Mouse (Mus musculus) neural tube, postnatal 0 days (tissue): ENCODE results near the gene Sema3b. TPM values are rescaled to one million over a fixed set of nuclear protein-coding genes. Genes with fewer than 3 reads are reported as not detected.

Experiments
- polyA plus RNA-seq: library from polyadenylated mRNA; unstranded; fragments of >200 nt; fragmentation: Nextera tagmentation; extraction: Ambion mirVana; gene quantifications from 2 replicates; pipeline ENCODE4 v1.2.1, GENCODE M21; 2015

The Sema3b gene
- polyA plus RNA-seq: 8.4 and 9.7 TPM in 2 replicates

DNA sequence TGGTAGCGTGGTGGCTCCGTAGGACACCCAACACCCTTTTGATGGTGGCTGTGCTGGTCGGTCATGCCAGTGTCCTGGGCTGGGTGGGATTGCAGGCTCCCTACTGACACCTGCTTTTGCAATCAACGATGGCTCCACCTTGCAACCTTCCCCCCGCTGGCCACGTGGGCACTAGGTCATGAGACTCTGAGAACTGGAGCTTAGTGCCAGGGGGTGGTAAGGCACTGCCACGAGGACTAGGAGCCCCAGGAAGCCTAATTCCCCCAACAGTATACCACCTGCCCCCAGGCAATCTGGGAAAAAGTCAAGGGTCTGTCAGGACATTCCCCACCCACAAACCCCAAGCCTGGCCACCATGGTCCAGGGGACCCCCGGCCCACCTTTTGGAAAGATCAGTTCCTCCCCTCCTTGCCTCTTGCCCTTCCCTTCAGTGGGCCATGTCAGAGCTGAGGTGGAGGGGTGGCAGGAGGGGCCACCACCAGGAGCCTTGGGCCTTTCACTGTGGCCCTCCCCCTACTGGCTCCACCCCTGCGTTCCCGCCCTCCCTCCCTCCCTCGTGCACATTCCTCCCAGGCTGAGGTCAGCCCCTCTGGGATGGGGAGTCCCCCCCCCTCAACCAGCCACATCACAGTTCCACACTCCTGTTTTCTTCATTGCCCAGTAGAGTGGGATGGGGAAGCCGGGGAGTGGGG is at the start of gene Sema3b:
TSS of gene Sema3b (minus strand) at position 489 of the 692 bp plus-strand sequence.

DNA sequence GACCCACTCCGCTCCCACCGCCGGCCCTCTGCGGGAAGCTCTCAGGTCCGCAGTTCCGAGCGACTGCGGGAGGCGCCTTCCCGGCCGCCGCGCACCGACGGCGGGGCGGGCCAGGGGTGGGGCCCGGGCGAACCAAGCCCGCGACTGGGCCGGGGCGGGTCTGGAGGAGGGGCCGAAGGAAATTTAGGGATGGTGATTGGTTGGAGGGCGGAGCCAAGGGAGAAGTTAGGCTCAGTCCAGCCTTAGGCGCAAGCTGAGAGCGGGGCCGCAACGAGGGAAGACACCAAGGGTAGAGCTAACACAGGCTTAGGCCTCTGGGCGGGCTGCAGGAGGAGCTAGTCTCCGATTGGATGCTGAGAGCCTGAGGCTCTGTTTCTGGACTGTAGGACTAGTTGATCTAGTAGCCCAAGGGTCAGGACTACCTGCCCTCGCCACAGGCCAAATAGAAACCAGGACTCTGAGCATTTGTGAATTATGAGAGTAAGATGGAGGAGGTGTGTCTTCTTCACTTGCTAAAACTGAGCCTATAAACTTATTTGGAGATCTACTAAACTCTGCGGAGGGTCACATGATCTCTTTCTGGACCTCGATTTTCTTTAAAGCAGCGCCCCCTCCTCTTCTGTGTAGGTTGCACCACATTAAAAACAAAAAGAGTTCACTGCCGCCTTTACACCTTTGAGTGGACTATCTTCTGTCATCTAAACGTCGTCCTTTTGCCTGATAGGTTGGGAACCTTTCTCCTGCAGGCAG is 26.4 kb upstream of the Sema3b start, which contains the start of gene Gnai2:
TSS of gene Gnai2 (minus strand) at position 89 of the 750 bp plus-strand sequence.

DNA sequence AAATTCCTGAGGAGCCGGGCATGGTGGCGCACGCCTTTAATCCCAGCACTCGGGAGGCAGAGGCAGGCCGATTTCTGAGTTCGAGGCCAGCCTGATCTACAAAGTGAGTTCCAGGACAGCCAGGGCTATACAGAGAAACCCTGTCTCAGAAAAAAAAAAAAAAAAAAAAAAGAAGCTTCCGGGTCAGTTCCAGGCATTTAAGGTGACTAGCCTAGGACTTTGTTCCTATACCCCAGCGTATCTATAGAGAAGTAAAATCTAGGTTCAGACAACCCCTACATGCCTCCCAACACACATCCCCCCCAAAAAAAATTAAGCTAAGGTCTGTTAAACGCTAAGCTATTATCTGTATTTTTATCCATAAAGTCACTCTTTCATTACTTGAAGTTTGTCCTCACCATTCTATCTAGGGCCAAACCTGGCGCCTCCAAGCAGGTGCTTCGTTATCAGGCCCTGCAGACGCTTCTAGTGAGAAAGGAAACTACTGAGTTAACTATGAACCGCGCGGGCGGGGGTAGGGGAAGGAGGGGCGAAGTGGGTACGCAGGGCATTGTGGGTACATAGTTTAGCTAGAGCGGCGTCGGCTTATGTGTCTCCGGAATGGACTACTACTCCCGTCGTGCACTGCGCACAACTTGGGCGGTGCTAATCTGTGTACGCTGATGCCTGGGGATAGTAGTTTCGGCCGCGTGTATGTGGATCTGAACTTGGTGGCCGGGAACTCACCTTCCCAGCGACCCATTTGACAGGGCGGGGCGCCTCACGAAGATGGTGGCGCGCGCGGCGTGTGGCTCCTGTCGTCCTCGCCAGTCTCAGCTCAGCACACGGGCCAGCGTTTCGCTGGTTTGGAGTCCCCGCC is 21.8 kb downstream of the Sema3b start, which contains the start of gene Ifrd2:
TSS of gene Ifrd2 (plus strand) at position 669 of the 859 bp plus-strand sequence.

DNA sequence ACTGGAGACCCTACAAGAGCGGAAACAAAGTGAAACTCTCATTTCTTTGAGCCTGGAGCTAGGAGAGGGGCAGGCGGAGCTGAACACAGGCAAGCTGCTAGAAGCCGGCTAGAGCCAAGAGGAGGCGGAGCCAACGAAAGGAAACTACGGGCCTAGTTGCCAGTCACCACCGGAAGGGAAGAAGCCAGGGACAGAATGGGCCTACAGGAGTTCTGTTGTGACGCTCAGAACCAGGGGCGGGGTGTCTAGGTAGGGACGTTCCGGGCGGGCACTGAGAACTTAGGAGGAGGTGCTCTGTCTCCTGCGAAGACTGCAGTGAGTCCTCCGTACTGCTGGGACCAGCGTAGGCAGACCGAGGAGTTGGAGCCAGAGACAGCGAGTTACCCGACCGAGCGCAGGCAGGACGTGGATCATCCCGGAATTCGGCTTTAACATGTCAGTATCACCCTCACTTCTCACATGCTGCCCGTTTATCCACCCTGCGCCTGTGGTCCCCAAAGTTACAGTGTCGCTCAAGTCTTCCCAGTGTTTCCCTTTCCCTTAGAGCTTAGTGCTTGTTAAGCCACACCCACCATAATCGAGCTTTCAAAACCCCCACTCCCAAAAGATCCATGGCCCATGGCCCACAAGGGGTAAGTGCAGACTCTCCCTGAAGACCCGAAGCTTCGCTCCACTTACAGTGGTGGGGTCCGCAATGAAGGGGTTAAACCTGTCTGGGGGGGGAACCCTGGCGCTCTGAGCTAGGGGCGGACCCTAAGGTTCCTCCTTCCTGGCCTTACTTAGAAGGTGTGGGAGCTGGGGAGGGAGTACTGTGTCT is 28.3 kb downstream of the Sema3b start, which contains the start of gene Hyal3:
TSS of gene Hyal3 (plus strand) at position 318 of the 817 bp plus-strand sequence.

DNA sequence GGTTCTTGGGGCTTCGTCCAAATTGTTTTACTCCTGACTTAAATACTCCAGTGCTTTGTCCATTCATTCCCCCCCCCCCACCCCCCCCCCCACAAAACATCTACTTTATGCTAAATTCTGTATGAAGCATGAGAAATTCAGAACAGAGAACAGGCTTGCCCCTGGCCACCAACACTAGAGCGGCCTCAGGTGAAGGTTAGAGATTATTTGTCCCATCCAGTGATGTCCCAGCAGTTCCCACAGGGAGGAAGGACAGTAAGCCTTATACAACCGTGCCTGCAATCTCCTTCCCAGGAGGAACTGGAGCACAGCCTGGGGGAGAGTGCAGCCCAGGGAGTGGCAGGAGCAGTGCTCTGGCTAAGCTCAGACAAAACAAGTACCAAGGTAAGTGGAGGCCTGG is 30.4 kb downstream of the Sema3b start, which contains the start of gene Naa80:
TSS of gene Naa80 (plus strand) at position 301 of the 400 bp plus-strand sequence.

DNA sequence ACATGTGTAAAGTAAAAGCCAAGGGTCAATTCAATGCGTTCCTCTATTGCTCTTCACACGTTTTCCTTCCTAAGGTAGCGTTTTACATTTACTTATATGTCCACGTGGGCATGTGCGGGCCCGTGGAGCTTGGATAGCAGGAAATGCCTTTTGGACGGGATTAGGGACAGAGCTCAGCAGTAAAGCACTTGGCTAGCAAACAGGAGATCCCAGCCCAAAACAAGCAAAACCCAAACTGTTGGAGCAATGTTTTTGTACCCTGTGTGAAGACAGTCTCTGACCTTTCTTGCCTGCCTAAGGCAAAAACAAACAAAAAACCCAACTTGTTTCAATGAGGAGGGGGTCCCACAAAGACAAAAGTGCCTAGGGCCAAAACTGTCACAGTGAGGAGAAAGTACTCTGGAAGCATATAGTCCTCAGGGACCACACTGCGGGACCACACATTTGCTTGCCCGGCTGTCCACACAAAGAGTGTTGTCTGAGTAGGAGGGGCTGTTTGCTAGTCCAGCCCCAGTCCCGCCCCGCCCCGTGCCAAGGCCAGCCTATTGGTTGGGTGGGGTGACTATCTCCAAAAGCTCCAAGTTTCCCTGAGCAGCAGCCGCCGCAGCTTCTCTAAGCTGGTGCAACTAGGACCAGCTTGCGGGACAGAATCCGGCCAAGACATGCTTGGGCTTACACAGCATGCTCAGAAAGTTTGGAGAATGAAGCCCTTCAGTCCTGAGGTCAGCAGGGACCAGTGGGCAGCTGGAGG is 32.5 kb downstream of the Sema3b start, which contains the start of gene Hyal1:
TSS of gene Hyal1 (plus strand) at position 571 of the 751 bp plus-strand sequence.

DNA sequence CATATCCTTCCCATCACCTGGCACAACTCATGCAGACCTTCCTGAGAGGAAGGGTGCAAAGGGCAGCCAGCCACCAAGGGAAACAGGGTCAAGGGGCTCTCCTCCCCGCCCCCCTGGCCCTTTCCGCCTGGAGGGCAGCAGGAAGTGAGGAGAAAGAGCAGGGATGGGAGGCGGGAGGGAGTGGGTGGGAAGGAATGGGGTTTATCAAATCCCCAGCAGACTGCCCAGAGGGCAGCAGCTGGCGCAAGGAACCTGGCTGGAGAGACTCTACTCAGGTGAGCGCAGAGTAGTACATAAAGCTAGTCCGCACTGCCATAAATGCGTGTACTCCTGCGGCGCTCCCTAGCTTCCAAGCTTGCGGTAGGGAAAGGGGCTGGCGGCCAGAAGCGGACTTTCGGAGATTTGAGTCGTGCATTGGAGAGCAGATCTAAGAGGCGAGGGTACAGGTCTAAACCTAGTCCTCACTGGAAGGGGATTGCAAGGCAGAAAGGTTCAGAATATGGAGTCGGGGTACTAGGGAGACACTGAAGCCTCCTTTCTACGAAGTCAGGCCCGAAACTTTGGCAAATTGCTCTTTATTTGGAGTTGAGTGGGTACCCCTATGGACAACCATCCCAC is 41.2 kb downstream of the Sema3b start, which contains the start of gene Hyal2:
TSS of gene Hyal2 (plus strand) at position 244 of the 618 bp plus-strand sequence.

DNA sequence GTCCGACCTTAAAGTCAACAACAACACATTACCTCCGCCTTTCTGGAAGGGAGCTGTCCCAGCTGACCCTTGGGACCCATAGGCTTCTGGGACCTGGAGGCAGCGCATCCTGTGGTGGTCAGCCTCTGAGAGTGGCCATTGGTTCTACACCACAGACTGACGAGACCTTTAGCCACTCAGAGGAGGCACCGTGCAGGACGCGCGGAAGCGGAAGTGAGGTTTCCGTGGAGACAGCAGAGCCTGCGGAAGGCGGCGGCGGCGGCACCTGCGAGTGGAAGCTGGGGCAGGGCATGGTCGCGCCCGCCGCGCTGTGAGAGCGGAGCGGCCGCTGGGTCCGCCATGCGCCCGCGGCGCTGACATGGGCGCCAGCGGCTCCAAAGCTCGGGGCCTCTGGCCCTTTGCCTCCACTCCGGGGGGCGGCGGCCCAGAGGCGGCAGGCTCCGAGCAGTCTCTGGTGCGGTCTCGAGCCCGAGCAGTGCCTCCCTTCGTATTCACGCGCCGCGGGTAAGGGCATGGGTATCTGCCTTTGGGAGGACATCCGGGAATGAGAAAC is 45.9 kb downstream of the Sema3b start, which contains the start of gene Tusc2:
TSS of gene Tusc2 (plus strand) at position 227 of the 553 bp plus-strand sequence.

DNA sequence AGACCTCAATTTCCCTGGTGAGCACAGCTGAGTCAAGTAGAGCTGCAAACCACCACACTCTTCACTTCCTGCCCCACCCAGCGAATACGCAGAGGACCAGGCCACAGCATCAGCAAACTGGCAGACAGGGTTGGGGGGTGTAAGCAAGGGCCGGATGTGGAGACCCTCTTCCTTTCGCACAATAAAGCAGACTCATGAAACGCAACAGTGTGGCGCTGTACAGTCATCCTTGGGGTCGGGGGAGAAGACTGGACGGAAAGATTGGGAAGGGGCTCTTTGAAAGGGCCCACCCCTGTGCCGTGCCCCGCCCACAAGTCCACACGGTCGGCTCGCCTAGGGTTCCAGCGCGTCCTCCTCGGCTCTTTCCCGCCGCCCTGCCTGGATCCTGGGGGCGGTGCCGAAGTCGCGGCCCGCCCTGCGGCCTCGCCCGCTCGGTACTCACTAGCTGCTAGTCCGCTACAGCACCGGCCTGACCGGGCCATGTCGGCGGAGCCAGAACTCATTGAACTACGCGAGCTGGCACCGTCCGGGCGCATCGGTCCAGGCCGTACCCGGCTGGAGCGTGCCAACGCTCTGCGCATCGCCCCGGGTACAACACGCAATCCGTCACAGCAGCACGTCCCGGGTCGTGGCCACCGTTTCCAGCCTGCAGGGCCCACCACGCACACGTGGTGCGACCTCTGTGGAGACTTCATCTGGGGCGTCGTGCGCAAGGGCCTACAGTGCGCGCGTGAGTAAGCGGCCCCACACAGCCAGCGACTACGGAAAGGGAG is 57.7 kb downstream of the Sema3b start, which contains the start of gene Rassf1:
TSS of gene Rassf1 (plus strand) at position 439 of the 773 bp plus-strand sequence.

Other genes with a start within 250 kb of the Sema3b start
- 8.8 and 11.5 TPM in 2 replicates for gene Cacna2d2, start 209.6 kb downstream of the Sema3b start, polyA plus RNA-seq
- gene Tmem115, start 75.3 kb downstream of the Sema3b start, polyA plus RNA-seq: 48.4 and 50.3 TPM in 2 replicates
- 64.1 and 65.4 TPM in 2 replicates for gene Cyb561d2, start 67.0 kb downstream of the Sema3b start, polyA plus RNA-seq
- 57.7 and 63.8 TPM in 2 replicates for gene Nprl2, start 67.0 kb downstream of the Sema3b start, polyA plus RNA-seq
- 2.3 and 2.8 TPM in 2 replicates for gene Zmynd10, start 61.9 kb downstream of the Sema3b start, polyA plus RNA-seq
- gene Rassf1, start 57.7 kb downstream of the Sema3b start, polyA plus RNA-seq: 33.1 and 41.1 TPM in 2 replicates
- gene Tusc2, start 46.0 kb downstream of the Sema3b start, polyA plus RNA-seq: 121 and 123 TPM in 2 replicates
- 40.8 and 41.1 TPM in 2 replicates for gene Hyal2, start 41.3 kb downstream of the Sema3b start, polyA plus RNA-seq
- gene Hyal1, start 32.3 kb downstream of the Sema3b start, polyA plus RNA-seq: 5.3 and 5.8 TPM in 2 replicates
- 19.3 and 21.4 TPM in 2 replicates for gene Naa80, start 30.3 kb downstream of the Sema3b start, polyA plus RNA-seq
- 1.8 and 2.2 TPM in 2 replicates for gene Hyal3, start 28.4 kb downstream of the Sema3b start, polyA plus RNA-seq
- 10.7 and 15.2 TPM in 2 replicates for gene Ifrd2, start 21.6 kb downstream of the Sema3b start, polyA plus RNA-seq
- 303 and 324 TPM in 2 replicates for gene Gnai2, start 26.1 kb upstream of the Sema3b start, polyA plus RNA-seq
- 54.2 and 66.6 TPM in 2 replicates for gene Slc38a3, start 60.3 kb upstream of the Sema3b start, polyA plus RNA-seq
- 3.0 and 4.8 TPM in 2 replicates for gene Gnat1, start 70.5 kb upstream of the Sema3b start, polyA plus RNA-seq
- 8.0 and 9.4 TPM in 2 replicates for gene Sema3f, start 101.2 kb upstream of the Sema3b start, polyA plus RNA-seq
- 136 and 143 TPM in 2 replicates for gene Rbm5, start 161.8 kb upstream of the Sema3b start, polyA plus RNA-seq